Mouse (Mus musculus) R1 (cell line): Measurements from ENCODE around the gene Cct8.
A peak's percentile ranks its signal among the peaks of the same experiment; 100 is the strongest.

Experiments used
- DNase-seq: peaks from one replicate; pipeline ENCODE4 v3.0.0-alpha.2; 2018; ENCODE audit warnings: low read depth, low spot score

Cct8 gene

GRCm38 (mm10) chr16:87445528-87445927 lies 50.1 kb downstream of the Cct8 start:
- no peak for DNase-seq

DNA sequence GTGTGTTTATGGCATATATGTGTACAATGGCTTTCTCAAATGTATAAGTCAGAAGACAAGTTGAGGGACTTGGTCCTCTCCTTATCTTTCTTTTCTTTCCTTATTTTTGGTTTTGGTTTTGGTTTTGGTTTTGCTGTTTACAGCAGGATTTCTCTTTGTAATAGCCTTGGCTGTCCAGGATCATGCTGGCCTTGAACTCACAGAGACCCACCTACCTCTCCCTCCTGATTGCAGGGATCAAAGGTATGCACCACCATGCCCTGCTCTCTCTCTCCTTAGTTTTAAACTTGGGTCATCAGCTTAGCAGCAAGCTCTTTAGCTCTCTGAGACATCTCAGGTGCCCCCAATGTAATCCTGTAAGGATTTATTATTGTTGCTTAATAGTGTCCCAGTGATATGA lies 50.6 kb downstream of the Cct8 start:
- DNase-seq: no peak

DNA sequence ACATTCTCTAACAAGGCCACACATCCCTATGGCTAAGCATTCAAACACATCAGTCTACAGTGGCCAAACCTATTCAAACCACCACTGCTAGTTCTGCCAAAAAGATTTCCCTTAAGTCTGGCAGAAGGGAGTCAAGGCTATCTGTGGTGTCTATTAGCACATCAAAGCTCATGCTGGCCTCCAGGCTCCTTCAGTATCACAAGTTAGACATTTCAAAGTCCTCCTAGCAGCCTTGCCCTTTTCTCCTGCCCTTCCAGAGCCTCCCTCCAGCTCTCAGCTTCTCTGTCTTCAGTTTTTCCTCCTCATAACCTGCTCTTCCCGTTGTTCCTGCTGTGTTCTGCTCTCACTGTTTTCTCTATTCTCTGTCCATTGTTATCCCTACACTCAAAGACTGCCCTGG lies 51.6 kb downstream of the Cct8 start:
- no peak for DNase-seq

- DNase-seq: no peak
These were observed 52.4 kb downstream of the Cct8 start for GRCm38 (mm10) chr16:87443245-87443644.

- DNase-seq: no peak
These were observed 53.4 kb downstream of the Cct8 start for GRCm38 (mm10) chr16:87442291-87442690.

DNA sequence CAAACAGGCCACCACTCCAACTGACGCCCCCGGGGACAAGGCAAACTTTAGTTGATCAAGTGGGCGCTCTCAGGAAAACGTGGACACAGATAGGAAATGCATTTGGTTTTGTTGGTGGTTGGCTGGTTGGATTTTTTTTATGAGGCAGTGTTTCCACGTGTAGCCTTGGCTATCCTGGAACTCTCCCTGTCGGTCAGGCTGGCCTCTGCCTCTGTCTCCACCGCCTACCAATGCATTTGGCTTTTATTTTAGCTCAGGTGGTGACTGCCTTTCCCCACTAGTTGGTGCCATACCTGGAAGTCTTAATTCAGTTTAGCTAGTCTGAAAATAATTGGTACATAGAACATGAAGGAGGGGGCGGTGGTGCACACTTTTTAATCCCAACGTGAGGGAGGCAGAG lies 54.6 kb downstream of the Cct8 start:
- peak; percentile 65 for DNase-seq

DNA sequence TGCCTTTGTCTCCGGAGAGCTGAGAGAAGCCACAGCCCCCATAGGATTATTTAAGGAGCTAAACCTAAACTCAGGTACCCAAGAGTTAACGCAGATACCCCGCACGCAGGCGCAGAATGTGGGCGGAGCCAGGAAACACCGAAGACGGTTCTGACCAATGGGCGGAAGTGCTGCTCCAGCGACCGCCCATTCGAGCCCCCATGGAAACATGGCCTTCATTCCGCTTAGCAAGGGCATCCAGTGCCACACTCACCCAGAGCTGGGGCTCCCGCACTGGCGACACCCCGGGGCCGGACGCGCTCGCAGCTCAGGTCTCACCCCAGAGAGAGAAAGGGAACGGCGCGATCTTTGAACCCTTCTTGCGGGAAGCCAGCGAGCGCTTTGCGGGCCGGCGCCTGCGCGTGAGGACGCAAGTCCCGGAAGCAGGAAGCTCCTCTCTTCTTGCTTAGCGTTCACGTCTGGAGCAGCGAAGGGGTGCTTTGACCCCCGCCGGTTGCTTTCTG lies 55.4 kb downstream of the Cct8 start, which contains the start of gene Rwdd2b:
Rwdd2b (minus strand) TSS at position 390 of the 503 bp plus-strand sequence.
- DNase-seq: peak; percentile 96

- no peak for DNase-seq
These were observed 57.0 kb downstream of the Cct8 start for GRCm38 (mm10) chr16:87438697-87439096.

DNA sequence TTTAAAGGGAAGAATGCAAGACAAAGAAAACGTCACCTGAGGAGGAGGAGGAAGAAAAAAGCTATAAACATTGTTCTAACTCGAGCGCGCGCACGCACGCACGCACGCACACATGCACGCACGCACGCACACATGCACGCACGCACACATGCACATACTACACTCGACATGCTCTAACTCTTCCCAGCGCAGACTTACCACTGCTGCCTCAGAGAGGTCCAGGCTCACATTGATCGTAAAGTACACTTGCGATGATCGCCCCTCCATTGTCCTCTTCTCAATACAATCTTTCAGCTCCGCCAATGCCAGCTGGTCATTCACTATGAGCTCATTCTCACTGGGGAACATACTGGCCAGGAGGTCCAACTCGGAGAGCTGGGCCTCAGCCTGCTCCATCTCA lies 58.6 kb downstream of the Cct8 start:
- peak; percentile 46 for DNase-seq

DNA sequence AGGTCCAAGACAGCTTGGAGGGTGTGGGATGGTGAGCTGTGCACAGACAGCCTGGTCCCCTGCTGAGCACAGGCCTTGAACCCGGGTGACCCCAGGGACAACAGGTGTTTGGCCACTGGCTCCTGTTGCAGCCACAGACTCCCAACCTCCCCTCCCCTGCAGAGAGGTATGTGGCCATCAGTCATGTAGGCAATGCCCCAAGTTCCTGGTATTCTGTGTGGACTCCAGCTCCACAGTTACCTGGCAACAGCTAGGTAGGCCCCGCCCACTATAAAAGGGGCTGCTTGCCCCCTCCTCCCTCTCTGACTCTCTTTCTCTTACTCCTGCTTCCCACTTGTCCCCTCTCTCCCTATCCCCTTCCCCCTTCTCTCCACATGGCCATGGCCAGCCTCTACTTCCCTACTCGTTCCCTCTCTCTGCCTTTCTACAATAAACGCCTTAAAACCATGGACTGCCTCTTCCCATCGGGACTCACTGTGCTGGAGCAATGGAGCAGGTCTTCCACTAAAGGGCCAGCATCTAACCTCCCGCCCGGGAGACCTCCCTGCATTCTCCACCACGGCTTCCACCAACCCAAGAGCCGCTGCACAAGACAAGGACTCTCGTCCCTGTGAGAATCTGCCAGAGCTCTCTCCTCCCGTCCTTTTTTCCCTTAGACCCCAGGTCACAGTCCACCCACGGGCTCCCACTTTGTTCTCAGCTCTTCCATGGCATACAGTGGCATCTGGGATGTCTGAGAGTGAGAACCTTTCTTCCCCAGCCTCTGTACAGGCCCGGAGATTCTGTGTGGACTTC lies 60.1 kb downstream of the Cct8 start:
- peak; percentile 94 for DNase-seq

DNA sequence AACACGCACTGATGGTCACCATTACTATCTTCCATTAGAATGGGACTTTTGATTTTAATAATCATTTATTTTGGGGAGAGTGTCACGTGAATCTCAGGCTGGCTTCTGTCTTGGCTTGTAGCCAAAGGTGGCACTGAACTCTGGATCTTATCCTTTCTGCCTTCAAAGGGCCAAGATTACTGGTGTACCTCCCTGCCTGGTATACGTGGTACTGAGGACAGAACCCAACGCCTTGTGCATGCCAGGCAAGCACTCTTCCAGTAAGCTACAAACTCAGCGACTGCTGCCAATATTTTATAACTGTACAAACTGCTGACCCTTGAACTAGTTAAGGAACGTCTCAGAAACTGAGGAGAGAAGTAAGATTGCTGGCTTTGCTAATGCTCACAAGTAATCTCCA lies 60.7 kb downstream of the Cct8 start:
- no peak for DNase-seq

- no peak for DNase-seq
These were observed 61.4 kb downstream of the Cct8 start for GRCm38 (mm10) chr16:87434266-87434665.
